Mouse (Mus musculus): ENCODE results near the gene Opn3. TPM values are rescaled to one million over a fixed set of nuclear protein-coding genes. Genes with fewer than 3 reads are reported as not detected.

Opn3 gene
- polyA plus RNA-seq, 1 experiment from 2014 or later, result 10.1 TPM

DNA sequence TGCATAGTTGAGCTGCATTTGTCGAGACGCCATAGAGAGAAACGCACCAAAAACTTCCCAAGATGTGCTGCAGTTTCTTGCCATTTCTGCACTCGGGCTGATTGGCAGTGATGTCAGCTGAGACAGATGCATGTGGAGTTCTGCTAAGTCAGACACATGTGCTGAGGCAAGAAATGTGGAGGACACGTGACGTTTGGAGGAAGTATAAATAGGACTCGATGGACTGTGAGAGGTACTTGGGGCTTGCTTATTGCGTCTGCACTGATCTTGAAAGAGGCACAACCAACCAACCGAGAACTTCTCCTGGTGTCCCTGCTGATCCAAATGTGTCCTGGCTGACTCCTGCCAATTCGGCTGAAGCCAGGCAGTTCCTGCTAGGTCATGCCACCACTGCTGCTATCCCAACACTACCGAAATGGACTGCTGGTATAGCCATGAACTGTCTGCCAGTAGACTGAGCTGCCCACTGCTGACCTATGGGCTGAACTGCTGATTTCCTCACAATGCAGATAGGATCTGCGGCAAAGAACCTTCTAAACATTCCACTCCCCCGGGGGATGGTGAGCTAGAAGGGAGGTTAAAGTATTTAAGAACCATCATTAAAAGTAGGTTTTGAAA is 72.7 kb downstream of the Opn3 start, which contains the start of gene Kmo:
TSS of gene Kmo (plus strand) at position 568 of the 618 bp plus-strand sequence.
- Histone ChIP-seq H3K27me3 (replicated peaks; ENCODE audit: control insufficient read depth, insufficient read depth, low read length) (no peaks in the 10 kb centered on the region), H3K4me1 (ENCODE audit: control insufficient read depth, insufficient read depth, low read depth, low read length) (peaks cover 7% of the 10 kb centered on the region), H3K4me2 (ENCODE audit: low read length) (no peak within 1 kb of the TSS), H3K36me3 (ENCODE audit: control insufficient read depth, insufficient read depth, low read length) (peaks cover 13% of the 10 kb centered on the region), H3K27ac (ENCODE audit: low read depth, low read length) (no peak within 1 kb of the TSS), H3K9ac (ENCODE audit: low read depth, low read length) (no peak within 1 kb of the TSS), H3K9me3 (ENCODE audit: control insufficient read depth, low read length) (no peaks in the 10 kb centered on the region), H3K4me3 (ENCODE audit: low read length) (no peak within 1 kb of the TSS)
- 94% methylated on average over 13 of the region's 13 CpGs for WGBS
- ATAC-seq, result no peak

DNA sequence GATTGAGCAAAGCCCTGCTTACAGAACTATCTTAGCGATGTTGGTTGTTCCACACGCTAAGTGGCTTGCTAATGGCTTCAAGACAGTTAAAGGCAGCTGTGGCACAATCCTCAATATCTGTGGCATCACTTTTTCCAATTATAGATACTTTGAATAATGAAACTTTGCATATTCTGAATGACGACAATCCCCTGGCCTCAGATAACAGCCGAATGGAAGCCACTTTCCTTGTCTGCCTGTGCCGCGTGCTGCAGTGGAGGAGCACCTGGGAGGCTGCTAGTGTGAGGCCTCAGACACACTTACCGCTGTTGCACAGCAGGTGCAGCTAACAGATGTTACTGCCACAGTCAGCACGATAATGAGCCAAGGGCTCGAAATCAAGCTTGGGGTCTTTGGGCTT is 77.6 kb downstream of the Opn3 start:
- ATAC-seq, result no peak
- H3K4me1 ChIP-seq (ENCODE audit: control insufficient read depth, insufficient read depth, low read depth, low read length), result no peaks in the 10 kb centered on the region
- no peaks in the 10 kb centered on the region for H3K9me3 ChIP-seq (ENCODE audit: control insufficient read depth, low read length)
- H3K27ac ChIP-seq (ENCODE audit: low read depth, low read length), result no peak overlapping the region
- H3K36me3 ChIP-seq (ENCODE audit: control insufficient read depth, insufficient read depth, low read length), result peaks cover 38% of the 10 kb centered on the region
- 90% methylated on average over 9 of the region's 9 CpGs for WGBS
- no peak overlapping the region for H3K9ac ChIP-seq (ENCODE audit: low read depth, low read length)
- H3K4me2 ChIP-seq (ENCODE audit: low read length), result no peak overlapping the region
- no peak overlapping the region for H3K4me3 ChIP-seq (ENCODE audit: low read length)
- H3K27me3 ChIP-seq (replicated peaks; ENCODE audit: control insufficient read depth, insufficient read depth, low read length), result no peaks in the 10 kb centered on the region

Other genes starting within 250 kb of the Opn3 start
- gene Rgs7, start 200.3 kb downstream of the Opn3 start, polyA plus RNA-seq (2015; fragmentation: Nextera tagmentation; extraction: Ambion mirVana), result 42.9 and 46.5 TPM in 2 replicates
- gene Kmo, start 72.4 kb downstream of the Opn3 start, polyA plus RNA-seq (2015; fragmentation: Nextera tagmentation; extraction: Ambion mirVana), result 0.06 and 0.21 TPM in 2 replicates
- gene Fh1, start 67.1 kb downstream of the Opn3 start, polyA plus RNA-seq (2015; fragmentation: Nextera tagmentation; extraction: Ambion mirVana), result 112 and 113 TPM in 2 replicates
- 2.7 and 3.3 TPM in 2 replicates for gene Chml, start 125 bp upstream of the Opn3 start, polyA plus RNA-seq (2015; fragmentation: Nextera tagmentation; extraction: Ambion mirVana)
- gene Wdr64, start 5.8 kb upstream of the Opn3 start, polyA plus RNA-seq (2015; fragmentation: Nextera tagmentation; extraction: Ambion mirVana), result not detected in 2 replicates
- 8.6 and 12.1 TPM in 2 replicates for gene Exo1, start 187.8 kb upstream of the Opn3 start, polyA plus RNA-seq (2015; fragmentation: Nextera tagmentation; extraction: Ambion mirVana)
- gene Gm38100, start 227.6 kb upstream of the Opn3 start, polyA plus RNA-seq (2015; fragmentation: Nextera tagmentation; extraction: Ambion mirVana), result not detected in 2 replicates